Mouse (Mus musculus) stomach, postnatal 0 days (tissue): ENCODE results near the gene Flnb. TPM values are rescaled to one million over a fixed set of nuclear protein-coding genes. Genes with fewer than 3 reads are reported as not detected.

ENCODE experiments used
- ATAC-seq: fragments of 200-750 bp; cut with Nextera tagmentation; 2 replicates; pipeline ENCODE4 v1.8.0; 2017; ENCODE audit not compliant: low FRiP score, low TSS enrichment
- DNase-seq: peaks from one replicate; pipeline ENCODE4 v3.0.0-alpha.2; 2016; ENCODE audit warnings: low spot score
- H3K27ac ChIP-seq: fragments of 300-500 bp; sonication (generic); replicated peaks from 2 replicates; pipeline ENCODE4 v1.5.1; 2014; ENCODE audit warnings: mild to moderate bottlenecking, control low read depth
- H3K27me3 ChIP-seq: fragments of 300-500 bp; sonication (generic); 2 replicates; pipeline ENCODE4 v1.6.1; 2014; ENCODE audit warnings: low read length; ENCODE audit not compliant: control insufficient read depth, insufficient read depth
- H3K36me3 ChIP-seq: fragments of 300-500 bp; sonication (generic); 2 replicates; pipeline ENCODE4 v1.6.1; 2014; ENCODE audit warnings: low read length, mixed read lengths; ENCODE audit not compliant: control insufficient read depth, insufficient read depth
- H3K4me1 ChIP-seq: fragments of 300-500 bp; sonication (generic); replicated peaks from 2 replicates; pipeline ENCODE4 v1.6.1; 2014; ENCODE audit warnings: antibody characterized with exemption; ENCODE audit not compliant: control insufficient read depth, insufficient read depth
- H3K4me2 ChIP-seq: fragments of 300-500 bp; sonication (generic); replicated peaks from 2 replicates; pipeline ENCODE4 v1.6.1; 2014; ENCODE audit warnings: low read depth, mild to moderate bottlenecking, control low read depth, moderate library complexity
- H3K4me3 ChIP-seq: fragments of 300-500 bp; sonication (generic); 2 replicates; pipeline ENCODE4 v1.5.1; 2014; ENCODE audit warnings: low read depth, low read length, control low read depth
- H3K9ac ChIP-seq: fragments of 300-500 bp; sonication (generic); 2 replicates; pipeline ENCODE4 v1.6.1; 2014; ENCODE audit warnings: mild to moderate bottlenecking, low read length, control low read depth, mixed read lengths
- H3K9me3 ChIP-seq: fragments of 300-500 bp; sonication (generic); 2 replicates; pipeline ENCODE4 v1.6.1; 2016; ENCODE audit warnings: low read length; ENCODE audit not compliant: control insufficient read depth
- CTCF ChIP-seq: IDR thresholded peaks from 2 replicates; pipeline ENCODE4 v1.5.1; 2016; ENCODE audit warnings: antibody characterized with exemption, low read depth, mild to moderate bottlenecking, moderate library complexity
- EP300 ChIP-seq: optimal IDR thresholded peaks from 2 replicates; pipeline ENCODE3; 2016; ENCODE audit warnings: antibody characterized with exemption
- WGBS: fragments of 180-500 bp; shearing (Covaris S2); extraction: QIAGEN DNeasy Blood & Tissue Kit; methylation state at CpG from one replicate; pipeline ENCODE4 v1.1.7; 2014; 5-methylcytosine and 5-hydroxymethylcytosine counted together
- polyA plus RNA-seq: library from polyadenylated mRNA; unstranded; fragments of >200 nt; fragmentation: Nextera tagmentation; extraction: Ambion mirVana; gene quantifications from 2 replicates; pipeline ENCODE4 v1.2.1, GENCODE M21; 2015

Gene Flnb
- polyA plus RNA-seq, 1 experiment from 2014 or later = 8.3 TPM

DNA sequence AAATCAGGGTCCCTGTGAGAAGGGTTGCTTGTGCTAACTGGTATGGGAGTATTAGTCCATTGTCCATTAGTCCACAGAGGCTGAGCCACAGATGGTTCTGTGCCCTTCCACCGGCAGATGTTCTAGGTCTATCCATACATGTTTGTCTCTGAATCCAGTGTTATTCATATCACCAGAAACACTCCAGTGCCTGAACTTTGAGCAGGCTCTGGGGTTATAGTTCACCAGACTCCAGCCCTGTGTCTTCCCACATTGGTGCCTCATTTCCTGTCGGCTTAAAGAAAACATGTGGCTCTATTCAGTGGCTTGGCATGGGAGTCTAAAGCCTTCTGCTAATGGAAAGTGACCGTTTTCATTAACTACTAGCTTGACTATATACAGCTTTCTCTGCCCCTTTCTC lies 50.1 kb downstream of the Flnb start:
- H3K27me3 ChIP-seq = no peaks in the 10 kb centered on the region
- no peak overlapping the region for H3K27ac ChIP-seq
- H3K4me2 ChIP-seq = no peak overlapping the region
- DNase-seq (no peak), ATAC-seq (no peak)
- peaks cover 5% of the 10 kb centered on the region; the same call in 1 of the 2 replicates for H3K4me1 ChIP-seq
- H3K4me3 ChIP-seq = no peak overlapping the region
- no peak overlapping the region for H3K9ac ChIP-seq
- no peaks in the 10 kb centered on the region for H3K9me3 ChIP-seq
- no peaks in the 10 kb centered on the region for H3K36me3 ChIP-seq
- WGBS = 58% methylated on average over 3 of the region's 3 CpGs
- TF ChIP-seq CTCF = no peak
- TF ChIP-seq EP300 = no peak

DNA sequence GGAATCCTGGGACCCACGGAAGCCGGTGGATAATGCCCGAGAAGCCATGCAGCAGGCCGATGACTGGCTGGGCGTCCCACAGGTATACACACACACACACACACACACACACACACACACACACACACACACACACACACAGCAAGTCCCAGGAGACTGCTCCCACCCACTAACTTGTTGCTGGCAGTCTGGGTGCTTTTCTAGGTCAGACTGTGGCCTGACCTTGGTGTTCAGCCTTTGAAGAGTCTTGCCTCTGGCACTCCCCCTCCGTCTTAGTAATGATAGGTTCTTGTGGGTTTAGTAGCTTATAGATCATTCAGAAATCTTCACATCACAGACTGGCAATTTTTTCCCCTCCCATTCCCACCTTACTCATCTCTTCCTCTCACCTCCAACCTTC lies 52.0 kb downstream of the Flnb start:
- no peaks in the 10 kb centered on the region for H3K9me3 ChIP-seq
- DNase-seq (no peak), ATAC-seq (no peak)
- H3K4me3 ChIP-seq = no peak overlapping the region
- H3K27me3 ChIP-seq = no peaks in the 10 kb centered on the region
- no peaks in the 10 kb centered on the region for H3K4me1 ChIP-seq
- H3K9ac ChIP-seq = no peak overlapping the region
- H3K36me3 ChIP-seq = no peaks in the 10 kb centered on the region; the same call in 1 of the 2 replicates
- WGBS = 93% methylated on average over 6 of the region's 6 CpGs
- H3K4me2 ChIP-seq = no peak overlapping the region
- no peak for TF ChIP-seq CTCF
- TF ChIP-seq EP300 = no peak
- no peak overlapping the region for H3K27ac ChIP-seq

DNA sequence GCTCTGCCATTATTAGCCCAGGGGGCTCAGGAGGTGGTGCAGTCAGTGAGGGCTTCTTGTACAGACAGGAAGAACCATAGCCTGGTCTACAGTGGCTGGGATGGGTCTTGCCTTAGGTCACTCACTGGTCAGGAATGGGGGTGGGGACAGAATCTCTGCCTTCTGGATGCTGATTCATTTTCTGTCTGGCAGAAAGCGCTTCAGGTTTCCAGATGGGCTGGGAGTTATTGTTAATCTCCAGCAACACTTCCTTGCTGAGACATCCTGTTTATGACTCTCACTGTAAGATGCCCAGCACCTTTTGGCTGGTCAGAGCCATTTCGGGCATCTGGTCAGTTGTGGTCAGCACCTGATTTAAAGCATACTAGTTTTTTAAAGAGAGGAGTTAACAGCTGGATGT lies 55.8 kb downstream of the Flnb start:
- Histone ChIP-seq H3K36me3 (no peaks in the 10 kb centered on the region; the same call in 1 of the 2 replicates), H3K4me1 (no peaks in the 10 kb centered on the region), H3K4me2 (no peak overlapping the region), H3K9me3 (no peaks in the 10 kb centered on the region), H3K27me3 (no peaks in the 10 kb centered on the region), H3K9ac (no peak overlapping the region), H3K27ac (no peak overlapping the region), H3K4me3 (no peak overlapping the region)
- ATAC-seq (no peak), DNase-seq (no peak)
- TF ChIP-seq EP300 (no peak), CTCF (no peak)
- WGBS = 77% methylated on average over 2 of the region's 2 CpGs

DNA sequence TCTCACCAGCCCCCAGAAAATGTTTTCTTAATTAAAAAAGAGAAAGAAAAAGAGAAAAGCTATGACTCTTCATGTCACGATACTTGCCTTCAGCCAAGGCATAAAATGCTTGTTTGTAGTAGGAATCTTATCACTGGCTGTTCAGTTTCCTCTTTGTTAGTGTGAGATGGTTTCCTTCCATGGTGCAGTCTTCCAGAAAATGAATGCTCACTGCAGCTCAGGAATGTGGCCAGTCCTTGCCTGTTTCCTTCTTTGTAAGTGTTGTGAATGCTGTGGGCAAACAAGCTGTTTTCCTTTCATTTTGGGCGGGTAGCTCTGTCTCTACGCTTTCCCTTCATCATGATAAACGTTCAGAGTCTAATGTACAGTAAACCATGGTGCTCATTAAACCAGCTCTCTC lies 56.7 kb downstream of the Flnb start:
- no peak overlapping the region for H3K4me3 ChIP-seq
- no peaks in the 10 kb centered on the region for H3K4me1 ChIP-seq
- no peak overlapping the region for H3K9ac ChIP-seq
- WGBS = 52% methylated on average over 4 of the region's 4 CpGs
- H3K4me2 ChIP-seq = no peak overlapping the region
- no peaks in the 10 kb centered on the region for H3K9me3 ChIP-seq
- no peak overlapping the region for H3K27ac ChIP-seq
- H3K27me3 ChIP-seq = no peaks in the 10 kb centered on the region
- TF ChIP-seq CTCF = no peak
- no peak for TF ChIP-seq EP300
- no peak for DNase-seq
- ATAC-seq = no peak
- no peaks in the 10 kb centered on the region; the same call in 1 of the 2 replicates for H3K36me3 ChIP-seq

DNA sequence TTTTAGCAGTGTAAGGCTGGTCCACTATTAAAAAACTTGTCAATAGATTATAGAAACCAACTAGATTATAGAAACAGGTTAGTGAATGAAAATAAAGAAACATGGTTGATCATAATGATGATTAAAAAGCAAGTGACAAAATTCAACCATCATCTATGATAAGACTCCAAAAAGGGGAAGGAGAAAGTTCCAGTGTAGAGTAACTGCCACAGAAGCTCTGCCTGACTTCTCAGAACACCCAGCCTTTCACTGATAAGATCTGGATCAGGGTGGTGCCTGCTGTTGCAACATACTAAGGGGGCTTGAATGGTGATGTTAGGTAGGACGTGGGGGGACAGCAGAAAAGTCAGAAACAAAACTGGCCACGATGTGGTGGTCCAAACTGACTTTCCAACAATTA lies 60.2 kb downstream of the Flnb start:
- H3K27me3 ChIP-seq = no peaks in the 10 kb centered on the region
- DNase-seq = no peak
- H3K4me1 ChIP-seq = no peaks in the 10 kb centered on the region
- H3K4me2 ChIP-seq = no peak overlapping the region
- TF ChIP-seq EP300 (no peak), CTCF (no peak)
- ATAC-seq = no peak
- H3K4me3 ChIP-seq = no peak overlapping the region
- 74% methylated on average over 2 of the region's 2 CpGs for WGBS
- no peaks in the 10 kb centered on the region for H3K9me3 ChIP-seq
- H3K27ac ChIP-seq = no peak overlapping the region
- no peak overlapping the region for H3K9ac ChIP-seq
- H3K36me3 ChIP-seq = peaks cover 6% of the 10 kb centered on the region; the same call in 1 of the 2 replicates

DNA sequence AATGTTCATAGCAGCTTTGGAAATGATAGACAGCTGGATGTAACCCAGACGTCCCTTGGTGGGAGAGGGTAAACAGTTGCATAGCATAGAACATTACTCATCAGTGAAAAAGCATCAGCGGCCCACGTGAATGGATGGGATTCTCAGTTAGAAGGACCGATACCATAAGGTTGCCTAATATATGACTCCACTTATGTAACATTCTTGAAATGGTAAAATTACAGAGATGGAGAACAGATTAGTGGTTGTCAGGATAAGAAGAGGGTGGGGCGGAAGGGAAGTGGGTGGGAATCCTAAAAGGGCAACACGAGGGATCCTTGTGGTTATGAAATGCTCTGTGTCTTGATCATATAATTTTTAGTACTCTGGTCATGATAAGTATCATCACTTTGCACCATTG lies 62.6 kb downstream of the Flnb start:
- no peaks in the 10 kb centered on the region for H3K27me3 ChIP-seq
- no peak overlapping the region for H3K4me3 ChIP-seq
- no peaks in the 10 kb centered on the region for H3K9me3 ChIP-seq
- no peak overlapping the region for H3K9ac ChIP-seq
- H3K4me2 ChIP-seq = no peak overlapping the region
- no peak for DNase-seq
- no peaks in the 10 kb centered on the region for H3K4me1 ChIP-seq
- H3K27ac ChIP-seq = no peak overlapping the region
- TF ChIP-seq CTCF (no peak), EP300 (no peak)
- WGBS = 84% methylated on average over 6 of the region's 6 CpGs
- peaks cover 20% of the 10 kb centered on the region for H3K36me3 ChIP-seq
- no peak for ATAC-seq

DNA sequence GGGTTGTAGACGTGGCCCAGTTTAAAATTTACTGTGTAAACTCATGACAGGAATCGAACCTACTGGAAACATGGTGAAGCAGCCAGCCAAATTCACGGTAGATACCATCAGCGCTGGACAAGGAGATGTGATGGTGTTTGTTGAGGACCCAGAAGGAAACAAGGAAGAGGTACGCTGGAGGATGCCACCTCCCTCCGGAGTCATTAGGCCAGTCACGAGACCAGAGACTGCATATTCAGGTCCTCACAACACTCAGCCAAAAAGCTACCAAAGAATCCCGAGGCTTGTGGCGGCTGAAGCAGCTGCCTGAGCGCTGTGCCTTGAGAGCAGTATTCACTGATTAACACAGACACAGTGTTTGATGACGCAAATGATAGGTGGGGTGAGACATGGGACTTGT lies 63.8 kb downstream of the Flnb start:
- WGBS = 91% methylated on average over 11 of the region's 11 CpGs

More for the DNA sequence above, 63.8 kb downstream of the Flnb start:
- peaks cover 20% of the 10 kb centered on the region for H3K36me3 ChIP-seq
- no peak overlapping the region for H3K9ac ChIP-seq
- no peaks in the 10 kb centered on the region for H3K27me3 ChIP-seq
- H3K4me2 ChIP-seq = no peak overlapping the region
- DNase-seq (no peak), ATAC-seq (no peak)
- H3K27ac ChIP-seq = no peak overlapping the region
- H3K4me3 ChIP-seq = no peak overlapping the region
- TF ChIP-seq EP300 (no peak), CTCF (no peak)
- H3K9me3 ChIP-seq = no peaks in the 10 kb centered on the region
- H3K4me1 ChIP-seq = no peaks in the 10 kb centered on the region
